Mouse (Mus musculus) hindlimb bud, embryonic 11.5 days (tissue): Measurements from ENCODE around the gene Tmem210.

Source experiments
- DNase-seq: peaks from one replicate; pipeline ENCODE4 v3.0.0-alpha.2; 2012; ENCODE audit warnings: low read depth, low spot score; ENCODE audit errors: extremely low spot score

Gene Tmem210

GRCm38 (mm10) chr2:25333569-25333968, 45.6 kb downstream of the Tmem210 start:
- no peak for DNase-seq

GRCm38 (mm10) chr2:25338303-25338702, 50.4 kb downstream of the Tmem210 start:
- no peak for DNase-seq
